Mouse (Mus musculus) small intestine, adult 2 months (tissue): ENCODE data around the gene Gabra4.

Source experiments
- CTCF ChIP-seq: fragments of 200-500 bp; IDR thresholded peaks from 2 replicates; pipeline ENCODE4 v1.5.1; 2012; ENCODE audit warnings: low read depth, mild to moderate bottlenecking, control low read depth, inconsistent platforms, low read length, moderate library complexity, mixed read lengths; ENCODE audit not compliant: insufficient replicate concordance, insufficient read length; ENCODE audit errors: extremely low read depth
- POLR2A ChIP-seq: fragments of 200-500 bp; IDR thresholded peaks from 2 replicates; pipeline ENCODE4 v1.6.1; 2012; ENCODE audit warnings: low read depth, mild to moderate bottlenecking, control low read depth, inconsistent platforms, low read length, moderate library complexity

GRCm38 (mm10) chr5:71699696-71700467 lies 41.8 kb upstream of the Gabra4 start:
- TF ChIP-seq POLR2A (no peak), CTCF (no peak)
